Mouse (Mus musculus) adrenal gland (tissue): ENCODE results near the gene Kcnj12.

Source experiments
- intact Hi-C: fragments of 180-260 bp; cut with DNase I; formaldehyde crosslinking; loops from one replicate; pipeline ENCODE4 v1.15.1; 2025
- long read RNA-seq, 2 experiments: library from polyadenylated mRNA; unstranded; transcript quantifications; one replicate each; pipeline ENCODE4 v2.0.0; 2020; ENCODE audit warnings: borderline replicate concordance in 1 of 2; ENCODE audit not compliant: insufficient replicate concordance in 1 of 2

Gene Kcnj12
- long read RNA-seq, experiment 1, partial matches to known transcripts: 0 of 2 reads
- long read RNA-seq, experiment 1, other reads (novel, unspliced or antisense): 0 of 2 reads
- long read RNA-seq, experiment 2, transcript Kcnj12-202 (2 exons, 2,291 nt): major isoform, 10 of 12 reads
- long read RNA-seq, experiment 2, partial matches to known transcripts: 2 of 12 reads
- long read RNA-seq, experiment 2, other reads (novel, unspliced or antisense): 0 of 12 reads

- intact Hi-C loops: no loop called here
These were observed at the start of gene Kcnj12 for GRCm38 (mm10) chr11:61022550-61023391. TSS of gene Kcnj12 (plus strand) at chr11:61022564.

- intact Hi-C loops: no loop called here
These were observed 47.3 kb upstream of the Kcnj12 start for GRCm38 (mm10) chr11:60975097-60975496.

- intact Hi-C loops: no loop called here
These were observed 46.1 kb upstream of the Kcnj12 start for GRCm38 (mm10) chr11:60976234-60976633.

GRCm38 (mm10) chr11:60976742-60977141 is 45.6 kb upstream of the Kcnj12 start:
- intact Hi-C loops: no loop called here

GRCm38 (mm10) chr11:60977153-60977552 is 45.2 kb upstream of the Kcnj12 start:
- intact Hi-C loops: no loop called here

GRCm38 (mm10) chr11:60978658-60979057 is 43.7 kb upstream of the Kcnj12 start:
- intact Hi-C loops: no loop called here

GRCm38 (mm10) chr11:60979788-60980187 is 42.6 kb upstream of the Kcnj12 start:
- intact Hi-C loops: no loop called here

- intact Hi-C loops: no loop called here
These were observed 40.5 kb upstream of the Kcnj12 start for GRCm38 (mm10) chr11:60981693-60982486.

GRCm38 (mm10) chr11:60984912-60985558 is 37.3 kb upstream of the Kcnj12 start:
- intact Hi-C loops: no loop called here

- intact Hi-C loops: no loop called here
These were observed 31.9 kb upstream of the Kcnj12 start for GRCm38 (mm10) chr11:60990428-60990827.

GRCm38 (mm10) chr11:61002736-61003135 is 19.6 kb upstream of the Kcnj12 start:
- intact Hi-C loops: no loop called here

GRCm38 (mm10) chr11:61004046-61004445 is 18.3 kb upstream of the Kcnj12 start:
- intact Hi-C loops: no loop called here

- intact Hi-C loops: no loop called here
These were observed 17.6 kb upstream of the Kcnj12 start for GRCm38 (mm10) chr11:61004781-61005180.

GRCm38 (mm10) chr11:61005345-61005744 is 17.0 kb upstream of the Kcnj12 start:
- intact Hi-C loops: no loop called here

- intact Hi-C loops: no loop called here
These were observed 10.5 kb upstream of the Kcnj12 start for GRCm38 (mm10) chr11:61011736-61012294.

- intact Hi-C loops: no loop called here
These were observed 5.4 kb upstream of the Kcnj12 start for GRCm38 (mm10) chr11:61016866-61017398.

GRCm38 (mm10) chr11:61021129-61021528 is 1.2 kb upstream of the Kcnj12 start:
- intact Hi-C loops: no loop called here

- intact Hi-C loops: no loop called here
These were observed 451 bp upstream of the Kcnj12 start for GRCm38 (mm10) chr11:61021676-61022549.

- intact Hi-C loops: no loop called here
These were observed 1.2 kb downstream of the Kcnj12 start for GRCm38 (mm10) chr11:61023416-61024200.
